Mouse (Mus musculus) testis, adult 2 months (tissue): ENCODE data around the gene 6030468B19Rik. TPM values are rescaled to one million over a fixed set of nuclear protein-coding genes. Genes with fewer than 3 reads are reported as not detected.
A peak's percentile ranks its signal among the peaks of the same experiment; 100 is the strongest.
"Not testable (repeated sequence)": the region's sequence is repeated elsewhere in the genome, so short reads cannot be mapped to it uniquely, and the experiment has no call there.

Experiments
- H3K27ac ChIP-seq: fragments of 200-500 bp; 2 replicates; pipeline ENCODE4 v1.5.1; 2012; ENCODE audit warnings: low read depth, low read length; ENCODE audit not compliant: control insufficient read depth, insufficient read depth
- H3K27me3 ChIP-seq: fragments of 200-500 bp; 2 replicates; pipeline ENCODE4 v1.6.1; 2012; ENCODE audit warnings: mild to moderate bottlenecking, low read length, moderate library complexity; ENCODE audit not compliant: control insufficient read depth, insufficient read depth
- H3K36me3 ChIP-seq: fragments of 200-500 bp; 2 replicates; pipeline ENCODE4 v1.6.1; 2012; ENCODE audit warnings: mild to moderate bottlenecking, low read length; ENCODE audit not compliant: control insufficient read depth, insufficient read depth
- H3K4me1 ChIP-seq: fragments of 200-500 bp; 2 replicates; pipeline ENCODE4 v1.6.1; 2012; ENCODE audit warnings: low read length; ENCODE audit not compliant: control insufficient read depth, insufficient read depth
- H3K4me3 ChIP-seq: fragments of 200-500 bp; 2 replicates; pipeline ENCODE4 v1.5.1; 2012; ENCODE audit warnings: low read depth, mild to moderate bottlenecking, low read length, moderate library complexity, mixed read lengths; ENCODE audit not compliant: control insufficient read depth
- CTCF ChIP-seq: fragments of 200-500 bp; IDR thresholded peaks from 2 replicates; pipeline ENCODE4 v1.5.1; 2012; ENCODE audit warnings: low read depth, mild to moderate bottlenecking, inconsistent platforms, low read length, moderate library complexity; ENCODE audit not compliant: control insufficient read depth, insufficient read depth, insufficient replicate concordance
- POLR2A ChIP-seq: fragments of 200-500 bp; IDR thresholded peaks from 2 replicates; pipeline ENCODE4 v1.6.1; 2012; ENCODE audit warnings: low read depth, mild to moderate bottlenecking, inconsistent platforms, low read length, moderate library complexity; ENCODE audit not compliant: control insufficient read depth
- polyA plus RNA-seq: library from polyadenylated mRNA; depleted of rRNA; stranded (reverse); fragments of >200 nt; gene quantifications from 2 replicates; pipeline ENCODE4 v1.2.3, GENCODE M21; 2012

Gene 6030468B19Rik
- polyA plus RNA-seq, 1 experiment, result not detected

- Histone ChIP-seq H3K36me3 (no peaks in the 10 kb centered on the region), H3K27ac (no peak overlapping the region), H3K4me3 (no peak overlapping the region), H3K4me1 (peaks cover 26% of the 10 kb centered on the region), H3K27me3 (no peaks in the 10 kb centered on the region)
- TF ChIP-seq POLR2A (no peak), CTCF (no peak)
Observed at GRCm38 (mm10) chr11:117783683-117784309, 13.7 kb upstream of the 6030468B19Rik start.

GRCm38 (mm10) chr11:117786294-117786693 lies 11.2 kb upstream of the 6030468B19Rik start:
- TF ChIP-seq CTCF (peak; percentile 50; the same call in 1 of the 2 replicates), POLR2A (no peak)
- H3K27ac ChIP-seq, result no peak overlapping the region
- H3K27me3 ChIP-seq, result no peaks in the 10 kb centered on the region
- H3K36me3 ChIP-seq, result no peaks in the 10 kb centered on the region
- peaks cover 8% of the 10 kb centered on the region for H3K4me1 ChIP-seq
- no peak overlapping the region for H3K4me3 ChIP-seq

GRCm38 (mm10) chr11:117788481-117788880 lies 9.0 kb upstream of the 6030468B19Rik start:
- H3K27me3 ChIP-seq, H3K36me3 ChIP-seq, H3K4me1 ChIP-seq, H3K27ac ChIP-seq, H3K4me3 ChIP-seq: not testable (repeated sequence)

- Histone ChIP-seq H3K27ac (no peak overlapping the region), H3K4me3 (peak overlapping the region; percentile 55)
Observed at GRCm38 (mm10) chr11:117790286-117790685, 7.2 kb upstream of the 6030468B19Rik start.

GRCm38 (mm10) chr11:117790703-117791440 lies 6.6 kb upstream of the 6030468B19Rik start:
- Histone ChIP-seq H3K36me3 (no peaks in the 10 kb centered on the region), H3K27me3 (no peaks in the 10 kb centered on the region), H3K27ac (no peak overlapping the region), H3K4me3 (no peak overlapping the region), H3K4me1 (peaks cover 7% of the 10 kb centered on the region)
- TF ChIP-seq CTCF (no peak), POLR2A (no peak)

More at GRCm38 (mm10) chr11:117790286-117790685, 7.2 kb upstream of the 6030468B19Rik start:
- H3K36me3 ChIP-seq, result no peaks in the 10 kb centered on the region
- TF ChIP-seq POLR2A (no peak), CTCF (peak; percentile 92; the same call in 1 of the 2 replicates)
- peaks cover 7% of the 10 kb centered on the region for H3K4me1 ChIP-seq
- no peaks in the 10 kb centered on the region for H3K27me3 ChIP-seq

GRCm38 (mm10) chr11:117791441-117791761 lies 6.1 kb upstream of the 6030468B19Rik start:
- TF ChIP-seq POLR2A (no peak), CTCF (no peak)
- H3K4me1 ChIP-seq, result peaks cover 7% of the 10 kb centered on the region
- H3K4me3 ChIP-seq, result no peak overlapping the region
- H3K27ac ChIP-seq, result no peak overlapping the region
- H3K27me3 ChIP-seq, result no peaks in the 10 kb centered on the region
- H3K36me3 ChIP-seq, result no peaks in the 10 kb centered on the region

GRCm38 (mm10) chr11:117792281-117792888 lies 5.1 kb upstream of the 6030468B19Rik start:
- no peak for TF ChIP-seq CTCF
- no peak for TF ChIP-seq POLR2A
- peaks cover 7% of the 10 kb centered on the region for H3K4me1 ChIP-seq
- no peak overlapping the region; the same call in 1 of the 2 replicates for H3K4me3 ChIP-seq
- H3K36me3 ChIP-seq, result no peaks in the 10 kb centered on the region
- H3K27me3 ChIP-seq, result no peaks in the 10 kb centered on the region
- no peak overlapping the region for H3K27ac ChIP-seq
